Mouse (Mus musculus) testis, postnatal 14 days (tissue): Measurements from ENCODE around the gene Mybphl.

ENCODE experiments used
- DNase-seq: peaks from one replicate; pipeline ENCODE4 v3.0.0; 2021; ENCODE audit warnings: low spot score

Mybphl gene

DNA sequence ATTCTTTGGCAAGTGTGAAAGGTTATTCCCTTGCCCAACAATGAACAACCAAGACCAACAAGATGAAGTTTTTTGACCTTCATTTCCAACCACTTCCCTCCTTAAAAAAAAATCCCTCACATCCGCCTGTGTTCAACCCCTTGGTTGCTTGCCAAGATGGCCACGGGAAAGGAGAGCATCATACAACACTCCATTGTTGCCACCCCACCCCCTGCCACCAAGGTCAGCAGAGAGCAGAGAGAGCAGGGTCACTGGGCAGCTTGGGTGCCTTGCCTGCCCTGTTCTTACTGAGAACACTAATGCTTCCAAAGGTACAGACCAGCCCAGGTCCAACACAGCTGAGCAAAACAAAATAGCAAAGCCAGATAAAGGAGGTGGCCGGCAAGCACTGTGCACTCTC lies 7.6 kb downstream of the Mybphl start:
- peak; percentile 76 for DNase-seq

DNA sequence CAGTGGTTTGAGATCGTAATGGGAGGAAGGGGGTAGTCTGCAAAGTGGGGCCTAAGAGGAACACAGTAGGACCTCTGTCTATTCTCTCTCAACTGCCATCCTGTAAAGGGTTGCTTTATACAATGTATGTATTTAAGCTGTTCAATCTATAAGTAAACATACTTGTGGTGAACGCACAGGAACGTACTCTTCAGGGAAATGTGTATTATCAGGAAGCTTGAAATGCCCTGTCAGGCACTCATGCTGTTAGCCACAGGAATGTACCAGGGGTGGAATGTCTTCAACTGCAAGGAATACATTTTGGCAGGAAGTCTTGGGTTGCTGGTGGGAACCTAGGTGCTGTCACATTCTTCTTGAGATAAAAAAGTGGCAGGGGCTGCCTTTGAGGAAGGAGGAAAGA lies 8.0 kb downstream of the Mybphl start:
- DNase-seq = no peak

DNA sequence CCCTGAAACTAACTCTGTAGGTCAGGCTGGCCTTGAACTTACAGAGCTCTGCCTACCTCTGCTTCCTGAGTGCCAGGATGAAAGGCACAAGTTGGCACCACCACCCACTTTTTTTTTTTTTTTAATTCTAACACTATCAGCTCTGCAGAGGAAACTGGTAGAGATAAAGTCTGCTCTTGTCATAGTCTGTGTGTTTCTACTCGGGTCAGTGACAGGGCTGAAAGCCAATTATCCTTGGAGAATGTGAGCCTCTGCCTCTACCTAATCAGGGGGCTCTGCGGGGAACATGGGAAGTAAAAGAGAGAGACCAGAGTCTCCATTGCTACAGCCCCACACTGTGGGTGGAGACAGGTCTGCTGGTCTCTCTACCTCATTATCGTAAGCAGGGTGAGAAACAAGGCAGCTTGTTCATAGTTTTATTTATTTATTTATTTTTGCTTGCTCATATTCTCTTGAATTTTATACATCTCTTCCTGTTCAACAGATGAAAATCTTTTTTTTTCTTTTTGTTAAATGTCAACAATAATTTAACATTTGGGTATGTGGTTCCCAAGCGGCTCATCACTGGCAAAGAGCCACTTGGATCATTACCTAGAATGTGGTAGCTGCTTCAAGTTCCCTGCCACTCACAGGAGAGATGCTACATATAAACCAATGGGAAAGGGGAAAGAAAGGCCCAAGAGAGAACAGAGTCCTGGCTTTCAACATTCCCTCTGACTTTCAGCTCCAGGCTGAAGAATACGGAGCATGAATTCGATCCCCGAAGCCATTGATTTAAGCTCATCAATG lies 14.4 kb downstream of the Mybphl start:
- no peak for DNase-seq

DNA sequence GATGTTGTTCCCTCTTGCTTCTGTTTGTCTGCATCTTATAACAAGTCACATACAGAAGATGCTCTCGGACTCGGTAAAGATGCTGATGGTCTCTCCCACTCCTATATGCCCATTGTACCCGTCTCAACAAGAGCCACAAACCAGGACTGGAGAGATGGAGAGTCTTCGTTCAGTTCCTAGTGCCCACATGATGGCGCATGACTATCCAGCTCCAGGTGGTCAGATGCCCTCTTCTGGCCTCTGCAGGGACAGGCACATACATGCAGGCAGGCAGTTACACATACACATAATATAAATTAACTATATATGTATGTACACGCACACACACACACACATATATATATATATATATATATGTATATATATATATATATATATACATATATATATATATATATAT lies 16.0 kb downstream of the Mybphl start:
- DNase-seq = no peak

DNA sequence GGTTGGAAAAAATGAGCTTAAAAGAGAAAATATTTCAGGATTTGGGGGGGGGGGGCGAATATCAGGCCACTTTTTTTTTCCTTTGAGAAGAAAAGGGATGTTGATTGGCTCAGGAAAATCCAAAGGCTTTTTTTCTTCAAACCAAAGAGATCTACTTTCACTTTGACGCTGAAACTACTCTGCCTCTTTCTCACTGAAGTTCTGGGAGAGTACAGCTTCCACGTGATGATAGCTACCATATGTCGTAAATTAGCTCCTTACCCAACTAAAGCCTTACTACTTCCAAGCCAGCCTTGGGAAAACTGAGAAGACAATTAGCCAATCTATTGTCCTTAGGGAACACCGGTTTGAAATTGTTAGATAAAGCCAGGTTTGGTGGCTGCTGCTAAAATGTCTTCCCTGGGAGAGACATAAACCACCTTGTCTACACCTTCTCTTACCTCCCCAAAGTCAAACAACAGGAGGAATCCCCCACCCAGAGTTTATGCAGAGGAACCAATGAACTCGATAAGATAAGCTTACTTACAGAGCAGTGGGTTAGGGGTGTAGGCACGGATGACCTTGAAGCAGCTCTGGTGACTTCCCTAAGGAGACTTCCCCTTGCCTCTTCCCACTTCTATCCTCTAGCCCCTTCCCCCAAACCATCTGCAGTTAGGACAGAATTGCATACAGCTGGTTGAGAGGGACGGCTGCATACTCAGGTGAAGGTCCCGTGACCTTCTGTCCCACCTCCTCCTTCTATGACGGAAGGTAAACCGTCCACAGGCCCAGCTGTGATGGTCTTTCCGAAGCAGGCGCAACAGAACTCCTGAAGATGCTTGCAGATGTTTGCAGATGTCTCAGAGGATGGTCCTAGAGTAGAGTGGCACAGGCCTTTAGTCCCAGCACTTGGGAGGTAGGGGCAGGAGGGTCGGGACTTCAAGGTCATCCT lies 17.5 kb downstream of the Mybphl start:
- DNase-seq = no peak

DNA sequence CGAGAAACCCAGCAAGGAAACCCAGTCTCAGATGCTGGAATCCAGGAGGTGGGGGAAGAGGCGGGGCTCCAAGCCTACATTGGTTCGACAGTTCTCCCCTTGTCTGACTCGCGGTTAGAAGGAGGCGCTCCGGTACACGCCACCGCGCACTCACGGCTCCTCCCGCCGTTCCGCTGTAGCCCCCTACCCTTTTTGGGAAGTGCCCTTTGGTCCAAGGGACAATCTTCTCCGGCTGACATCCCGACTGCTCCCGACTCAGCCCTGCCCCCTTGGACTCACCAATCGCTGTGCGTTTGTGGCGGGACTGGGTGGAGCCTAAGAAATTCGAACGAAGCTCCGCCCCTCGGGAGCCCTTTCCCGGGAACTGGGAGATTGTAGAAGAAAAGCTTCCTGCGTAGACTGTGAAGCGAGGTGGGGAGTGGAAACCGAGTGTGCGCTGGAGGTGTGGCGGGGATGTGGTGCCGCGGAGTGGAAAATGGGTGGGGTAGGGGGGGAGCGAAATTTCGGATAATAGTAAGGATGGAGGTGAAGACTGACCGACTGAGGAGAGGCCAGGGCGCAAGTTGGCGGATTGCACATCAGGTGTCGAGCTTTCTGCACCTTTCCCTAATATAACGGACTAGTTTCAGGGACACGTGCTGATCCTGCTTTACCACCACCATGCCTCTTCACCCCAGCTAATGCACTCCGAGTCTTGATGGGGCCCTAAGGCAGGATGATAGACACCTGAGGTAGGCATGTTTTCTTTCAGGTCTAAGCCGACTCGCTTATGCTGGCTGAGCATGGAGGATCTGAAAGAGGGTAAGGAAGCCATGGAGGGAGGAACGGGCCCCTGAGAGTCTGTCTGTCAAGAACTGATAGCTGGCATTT lies 19.0 kb downstream of the Mybphl start, which contains the start of gene Psrc1:
TSS of gene Psrc1 (plus strand) at position 355 of the 870 bp plus-strand sequence.
- DNase-seq = peak; percentile 83

DNA sequence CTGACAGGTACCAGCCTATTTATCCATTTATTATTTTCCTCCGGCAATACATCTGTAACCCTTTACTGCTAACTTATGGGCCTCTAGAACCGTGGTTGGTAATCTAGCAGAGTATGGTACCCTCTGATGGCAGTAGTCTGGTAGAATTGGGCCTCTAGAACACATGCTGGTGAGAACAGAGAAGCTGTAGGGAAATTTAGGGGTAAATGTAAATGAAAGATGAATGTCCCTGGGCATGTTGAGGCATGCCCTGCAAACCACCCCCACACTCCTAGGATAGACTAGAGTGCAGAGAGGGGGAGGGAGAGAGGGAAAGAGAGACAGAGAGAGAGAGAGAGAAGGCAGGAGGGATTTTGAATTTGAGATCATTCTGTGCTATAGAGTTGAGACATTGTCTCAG lies 19.7 kb downstream of the Mybphl start:
- no peak for DNase-seq

DNA sequence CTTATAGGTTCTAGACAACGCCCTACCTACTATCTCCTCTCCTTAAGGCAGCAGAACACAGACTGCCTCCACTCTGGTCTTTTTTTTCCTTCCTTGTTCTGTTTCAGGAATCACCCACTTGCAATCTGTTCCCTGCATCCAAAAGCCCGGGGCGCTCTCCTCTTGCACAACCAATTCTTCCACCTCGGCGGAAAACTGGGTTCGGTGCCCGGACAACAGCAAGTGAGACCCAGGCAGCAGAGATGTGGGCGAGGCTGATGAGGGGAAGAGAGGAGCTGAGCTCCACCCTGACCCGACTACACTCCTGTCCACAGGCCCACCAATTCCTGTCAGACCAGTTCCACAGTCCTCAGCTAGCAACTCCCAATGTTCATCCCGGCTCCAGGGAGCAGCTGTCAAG lies 21.5 kb downstream of the Mybphl start:
- no peak for DNase-seq

DNA sequence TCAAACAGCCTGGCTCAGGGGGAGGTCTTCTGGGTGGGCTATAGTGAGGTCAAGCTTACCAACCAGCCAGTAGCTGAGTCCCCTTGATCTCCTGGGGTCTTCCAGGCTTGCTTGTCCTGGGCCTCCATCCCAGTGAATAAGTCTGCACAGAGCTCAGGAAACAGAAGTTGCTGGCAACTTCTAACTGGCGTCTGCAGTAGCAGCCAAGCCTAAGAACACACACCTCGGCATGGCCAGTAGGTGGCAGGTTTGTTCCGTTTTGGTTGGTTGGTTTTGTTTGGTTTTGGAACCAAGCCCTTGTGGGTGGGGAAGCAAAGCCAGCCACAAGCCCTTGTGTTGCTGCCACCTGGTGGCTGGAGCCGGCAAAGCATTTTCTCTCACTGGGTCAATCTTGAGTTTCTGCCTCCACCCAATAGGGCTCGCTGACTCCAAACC lies 24.4 kb downstream of the Mybphl start:
- DNase-seq = peak; percentile 84

DNA sequence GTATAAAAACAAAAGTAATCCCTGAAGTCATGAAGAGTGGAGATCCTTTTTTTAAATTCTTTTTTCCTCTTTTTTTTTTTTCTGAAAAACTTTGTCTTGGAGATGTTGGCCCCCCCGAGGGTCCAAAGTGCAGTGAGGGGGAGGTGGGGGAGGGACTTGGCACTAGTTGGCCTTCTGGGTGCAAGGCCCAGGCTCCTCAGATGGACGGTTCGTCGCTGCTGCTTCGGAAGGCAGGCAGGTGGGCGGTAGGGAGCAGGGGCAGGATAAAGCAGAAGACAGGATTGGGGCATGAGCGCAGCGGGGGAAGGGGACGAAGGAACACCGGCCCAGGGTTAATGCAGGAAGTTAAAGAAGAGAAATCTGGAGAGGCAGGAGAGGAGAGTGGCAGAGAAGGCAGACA lies 27.6 kb downstream of the Mybphl start:
- DNase-seq = no peak

DNA sequence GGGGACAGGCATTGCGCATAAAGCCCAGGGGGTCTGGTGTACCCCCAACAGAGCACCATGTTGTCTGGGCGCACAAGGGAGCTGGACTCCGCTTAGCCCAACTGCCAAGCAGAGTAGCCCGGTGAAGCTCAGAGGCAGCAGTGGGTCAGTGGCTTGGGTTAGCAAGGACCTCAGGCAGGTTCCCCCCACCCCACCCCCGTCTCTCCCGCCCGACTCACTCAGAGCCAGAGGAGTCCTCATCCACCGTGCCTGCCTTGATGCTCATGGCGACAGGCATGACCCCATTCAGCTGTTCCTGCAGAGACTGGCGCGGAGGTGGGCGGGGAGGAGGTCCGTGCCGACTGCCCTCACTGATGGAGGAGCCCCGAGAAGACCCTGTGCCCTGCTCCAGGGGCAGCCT lies 28.1 kb downstream of the Mybphl start:
- DNase-seq = no peak

DNA sequence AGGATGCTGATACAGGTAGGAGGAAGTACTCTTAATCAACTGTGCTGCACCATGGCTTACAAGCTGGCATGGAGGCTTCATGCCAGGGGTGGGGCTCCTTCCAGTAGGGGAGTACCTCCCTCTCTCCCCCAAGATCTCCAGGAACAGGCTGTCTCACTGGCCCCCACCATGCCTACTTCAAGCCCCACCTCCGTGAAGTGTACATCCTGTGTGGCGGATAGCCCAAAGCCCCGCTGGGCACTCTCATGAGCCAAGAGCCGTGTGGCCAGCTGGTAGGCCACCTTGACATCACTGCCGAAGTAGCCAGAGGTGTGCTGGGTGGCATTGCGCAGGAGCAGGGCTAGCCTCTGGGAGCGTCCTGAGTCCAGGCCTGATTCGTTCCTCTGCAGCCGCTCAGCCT lies 33.6 kb downstream of the Mybphl start:
- DNase-seq = no peak

DNA sequence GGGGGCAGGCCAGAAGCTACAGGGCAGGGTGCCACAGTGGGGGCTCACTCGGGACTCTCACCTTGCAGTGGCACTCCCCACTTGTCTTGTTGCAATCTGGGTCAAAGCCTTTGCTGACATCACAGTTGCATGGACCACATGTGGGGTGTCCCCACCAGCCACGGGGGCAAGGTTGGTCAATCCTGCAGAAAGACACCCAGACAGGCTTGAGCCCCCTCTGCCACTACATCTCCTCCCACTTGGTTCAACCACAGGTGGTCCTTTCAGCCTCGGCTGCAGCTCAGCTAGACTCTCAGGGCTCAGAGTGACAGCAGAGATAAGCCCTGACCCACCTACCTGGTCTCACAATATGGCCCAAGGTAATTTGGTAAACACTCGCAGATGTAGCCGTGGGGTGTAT lies 35.7 kb downstream of the Mybphl start:
- no peak for DNase-seq

DNA sequence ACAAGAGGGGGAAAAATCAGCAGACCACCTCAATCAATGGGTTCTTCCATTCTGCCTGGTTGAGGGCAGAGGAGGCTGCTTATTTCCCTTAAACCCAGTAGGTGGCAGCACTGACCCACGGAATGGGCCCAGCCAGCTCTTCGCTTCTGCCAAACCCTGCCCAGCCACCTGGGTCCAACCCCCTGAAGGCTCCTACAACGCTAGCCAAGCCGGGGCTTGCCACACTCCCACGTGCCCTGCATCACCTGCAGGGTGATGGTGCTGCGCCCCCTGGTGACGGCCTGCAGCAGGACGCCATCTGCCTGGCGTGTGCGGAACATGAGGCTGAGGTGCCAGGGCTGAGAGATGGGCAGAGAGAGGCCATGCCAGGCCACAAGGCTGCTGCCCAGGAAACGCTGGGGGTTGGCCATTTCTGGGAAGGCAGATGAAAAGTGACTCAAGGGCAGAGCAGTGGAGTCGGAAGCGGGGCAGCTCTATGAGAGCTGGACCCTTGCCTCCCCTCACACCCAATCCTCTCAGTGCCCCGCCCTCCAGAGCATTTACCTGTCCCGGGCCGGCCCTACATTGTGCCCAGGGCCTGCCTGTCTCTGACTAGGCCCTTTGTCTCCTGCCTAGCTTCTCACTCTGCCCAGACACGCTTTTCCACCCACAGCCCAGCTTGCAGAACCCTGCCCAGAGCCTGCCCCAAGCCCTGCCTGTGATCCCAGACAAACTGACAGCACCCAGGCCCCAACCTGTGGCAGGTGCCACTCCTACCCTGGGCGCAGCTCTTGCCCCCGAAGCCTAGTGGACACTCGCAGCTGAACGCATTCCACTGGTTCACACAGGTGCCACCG lies 37.2 kb downstream of the Mybphl start:
- DNase-seq = peak; percentile 86

DNA sequence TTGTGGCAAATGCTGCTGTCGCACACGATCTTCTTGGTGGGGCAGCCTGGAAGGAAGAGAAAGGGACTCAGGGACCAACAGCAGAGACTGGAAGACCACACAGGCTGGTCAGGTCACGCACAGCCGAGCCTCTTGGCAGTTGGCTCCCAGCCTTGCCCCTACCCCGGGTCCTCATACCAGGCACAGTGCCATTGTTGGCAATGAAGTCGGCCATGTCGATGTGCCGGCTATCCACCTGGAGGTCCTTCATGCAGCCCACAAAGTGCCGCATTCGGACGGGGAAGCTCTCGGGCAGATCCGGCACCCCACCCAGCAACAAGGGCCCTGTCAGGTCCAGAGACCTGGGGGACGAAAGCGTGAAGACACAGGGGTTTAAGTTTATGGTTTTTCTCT lies 37.8 kb downstream of the Mybphl start:
- no peak for DNase-seq

DNA sequence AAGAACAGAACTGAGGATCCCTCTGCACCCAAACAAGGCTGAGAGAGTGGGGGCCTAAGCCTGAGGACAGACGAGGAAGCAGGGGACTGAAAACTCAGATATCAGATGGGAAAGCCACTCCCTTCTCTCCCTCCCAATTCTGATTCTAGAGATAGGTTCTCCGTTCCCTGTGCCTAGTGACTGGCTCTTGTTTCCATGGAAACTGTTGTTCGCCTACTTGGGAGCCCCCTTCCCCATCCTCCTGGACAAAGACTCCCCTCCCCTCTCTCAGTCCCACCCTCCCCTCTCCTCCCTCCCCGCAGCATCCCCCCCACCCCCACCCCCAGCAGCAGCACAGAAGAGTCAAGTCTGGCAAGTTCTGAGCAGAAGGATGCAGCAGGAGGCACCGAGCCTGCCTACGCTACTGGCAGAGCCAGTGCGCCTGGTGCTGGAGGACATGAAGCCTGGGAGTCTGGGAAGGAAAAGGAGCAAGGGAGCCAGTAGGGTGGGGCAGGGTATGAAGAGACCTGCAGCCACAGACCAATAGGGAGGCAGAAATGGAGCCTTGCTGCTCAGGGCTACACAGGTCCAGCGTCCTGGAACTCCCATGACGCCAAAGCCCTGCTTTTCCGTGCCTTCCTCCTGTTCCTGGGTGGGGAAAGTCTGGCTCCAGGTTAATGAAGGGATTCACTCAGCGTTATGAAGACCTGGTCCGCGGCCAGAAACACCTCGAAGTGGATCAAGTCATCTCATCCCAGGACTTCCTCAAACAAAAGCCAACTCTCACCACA lies 41.0 kb downstream of the Mybphl start:
- DNase-seq = no peak

DNA sequence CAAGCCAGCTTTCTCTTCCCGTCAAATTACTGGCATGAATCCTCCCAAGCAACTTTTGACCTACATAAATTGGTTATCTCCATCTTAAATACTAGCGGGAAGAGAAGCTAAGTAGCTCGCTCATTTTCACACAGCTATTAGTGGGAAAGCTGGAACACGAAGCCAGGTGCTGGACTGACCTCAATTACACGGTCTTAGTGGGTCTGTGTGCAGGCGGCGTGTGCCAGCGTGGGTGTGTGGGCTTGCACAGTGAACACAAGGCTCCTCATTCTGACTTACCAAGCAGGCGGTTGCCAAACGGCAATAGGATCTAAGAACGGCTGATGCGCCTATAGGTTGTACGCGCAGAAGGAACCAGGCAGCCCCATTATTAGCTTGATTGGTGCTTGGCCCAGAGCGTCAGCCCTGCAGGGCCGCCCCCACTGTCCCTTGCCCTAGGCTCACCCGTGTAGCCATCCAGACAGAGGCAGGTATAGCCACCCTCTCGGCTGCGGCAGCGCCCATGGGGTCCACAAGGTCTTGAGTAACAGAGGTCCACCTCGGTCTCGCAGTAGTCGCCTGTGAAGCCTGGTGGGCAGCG lies 41.7 kb downstream of the Mybphl start:
- DNase-seq = no peak

DNA sequence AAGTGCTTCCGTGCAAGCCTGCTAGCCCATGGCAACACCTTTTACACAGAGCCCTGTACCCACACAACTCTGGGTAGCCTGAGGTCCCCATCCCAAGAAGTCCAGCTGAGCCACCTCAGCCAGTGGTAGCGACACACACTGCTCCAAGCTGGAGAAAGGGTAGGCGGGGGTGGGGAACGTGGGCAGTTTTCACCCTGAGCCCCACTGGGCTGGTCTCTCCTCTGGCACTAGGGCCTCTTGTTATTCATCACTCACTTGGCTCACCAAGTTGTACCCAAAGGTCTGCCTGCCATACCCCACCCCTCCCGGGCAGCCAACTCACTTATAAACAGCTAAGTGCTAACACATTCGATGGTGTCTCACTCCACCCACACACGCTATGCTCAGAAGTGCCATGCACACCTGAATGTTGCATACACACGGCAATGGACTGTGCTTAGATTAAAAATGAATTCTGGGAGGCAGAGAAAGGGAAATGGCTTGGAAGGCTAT lies 43.9 kb downstream of the Mybphl start:
- no peak for DNase-seq

DNA sequence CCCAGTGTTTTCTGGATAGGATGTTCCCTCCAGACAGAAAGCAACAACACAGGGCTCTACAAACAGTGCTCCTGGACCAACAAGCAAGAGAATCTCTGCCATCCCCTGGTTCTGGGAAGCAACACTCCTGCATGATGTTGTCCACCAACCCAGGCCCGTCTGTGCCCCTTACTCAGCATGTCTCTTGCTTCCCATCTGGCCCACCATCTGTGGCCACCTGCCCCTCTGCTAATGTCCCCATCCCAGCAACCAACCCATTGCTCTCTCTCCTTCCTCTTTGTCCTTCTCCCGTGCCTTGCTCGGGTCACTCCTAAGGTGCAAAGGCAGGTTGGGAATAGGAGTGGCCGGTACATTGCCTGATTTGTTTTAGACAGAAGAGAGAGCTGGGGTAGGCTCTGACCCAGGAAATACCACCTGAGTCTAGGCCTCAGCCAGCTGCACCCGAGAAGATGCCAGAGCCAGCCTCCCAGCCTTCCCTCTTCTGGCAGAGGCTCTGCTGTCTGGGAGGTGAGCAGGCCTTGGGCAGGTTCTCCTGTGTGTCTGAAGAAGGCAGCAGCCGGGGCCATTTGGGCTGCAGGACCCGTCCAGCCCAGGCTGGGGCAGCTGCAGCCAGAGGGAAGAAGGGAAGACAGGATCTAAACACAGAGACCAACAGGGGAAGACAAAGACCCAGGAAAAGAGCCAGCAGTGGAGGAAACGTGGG lies 45.1 kb downstream of the Mybphl start:
- no peak for DNase-seq
